Mouse (Mus musculus) ES-E14 (cell line): ENCODE measurements around the gene Lypd6b. TPM values are rescaled to one million over a fixed set of nuclear protein-coding genes. Genes with fewer than 3 reads are reported as not detected.
A peak's percentile ranks its signal among the peaks of the same experiment; 100 is the strongest.

Experiments
- DNase-seq: peaks from one replicate; pipeline ENCODE4 v3.0.0-alpha.2; 2013; ENCODE audit warnings: low read depth, low spot score
- H3K27ac ChIP-seq: 2 replicates; pipeline ENCODE4 v1.5.1; 2012; ENCODE audit warnings: low read depth, mild to moderate bottlenecking, low read length, moderate library complexity, mixed read lengths; ENCODE audit not compliant: poor library complexity, insufficient read depth, severe bottlenecking
- H3K36me3 ChIP-seq: 2 replicates; pipeline ENCODE4 v1.6.1; 2012; ENCODE audit warnings: mild to moderate bottlenecking, low read length, moderate library complexity, mixed read lengths; ENCODE audit not compliant: control insufficient read depth, poor library complexity, insufficient read depth, severe bottlenecking
- H3K4me1 ChIP-seq, 2 experiments: fragments of 150-350 bp in 1 of 2; sonication (generic) in 1 of 2; 2 replicates each; pipeline ENCODE4 v1.6.1; 2012; ENCODE audit warnings: low read length in 2 of 2, mild to moderate bottlenecking in 1 of 2, mixed read lengths in 1 of 2; ENCODE audit not compliant: control insufficient read depth in 2 of 2, insufficient read depth in 2 of 2, poor library complexity in 1 of 2
- H3K4me3 ChIP-seq, 2 experiments: fragments of 150-350 bp in 1 of 2; sonication (generic) in 1 of 2; 2 replicates each; pipeline ENCODE4 v1.5.1; 2012; ENCODE audit warnings: low read length in 2 of 2, low read depth in 1 of 2, mild to moderate bottlenecking in 1 of 2, mixed read lengths in 1 of 2; ENCODE audit not compliant: insufficient read depth in 1 of 2, poor library complexity in 1 of 2, severe bottlenecking in 1 of 2
- H3K9ac ChIP-seq: 2 replicates; pipeline ENCODE4 v1.6.1; 2012; ENCODE audit warnings: low read depth, mild to moderate bottlenecking, low read length, mixed read lengths; ENCODE audit not compliant: poor library complexity, insufficient read depth, severe bottlenecking
- H3K9me3 ChIP-seq: fragments of 150-350 bp; sonication (generic); 2 replicates; pipeline ENCODE4 v1.6.1; 2012; ENCODE audit warnings: low read depth, mild to moderate bottlenecking, low read length; ENCODE audit not compliant: control insufficient read depth, insufficient read depth
- CHD2 ChIP-seq: IDR thresholded peaks from 2 replicates; pipeline ENCODE4 v1.6.1; 2014; ENCODE audit warnings: mild to moderate bottlenecking, low read depth, low read length, inconsistent platforms
- HCFC1 ChIP-seq: IDR thresholded peaks from 2 replicates; pipeline ENCODE4 v1.6.1; 2012; ENCODE audit warnings: low read length, inconsistent platforms, borderline replicate concordance; ENCODE audit not compliant: insufficient read depth
- MAFK ChIP-seq: IDR thresholded peaks from 2 replicates; pipeline ENCODE4 v1.6.1; 2014; ENCODE audit warnings: mild to moderate bottlenecking, low read depth, low read length, inconsistent platforms; ENCODE audit not compliant: insufficient read depth
- ZC3H11A ChIP-seq: IDR thresholded peaks from 2 replicates; pipeline ENCODE4 v1.6.1; 2012; ENCODE audit warnings: low read depth, mild to moderate bottlenecking, inconsistent platforms, low read length, borderline replicate concordance
- ZNF384 ChIP-seq: IDR thresholded peaks from 2 replicates; pipeline ENCODE4 v1.6.1; 2012; ENCODE audit warnings: low read depth, low read length, inconsistent platforms
- in situ Hi-C, 2 experiments: fragments of 600-800 bp; cut with MboI; formaldehyde crosslinking; loops; one replicate each; pipeline ENCODE4 v1.15.1; 2025; ENCODE audit warnings: low sequenced_read_pairs in 2 of 2, inconsistent platforms in 1 of 2; ENCODE audit not compliant: unreplicated experiment in 2 of 2
- total RNA-seq: library from RNA; depleted of rRNA; stranded (reverse); fragments of 300-350 nt; gene quantifications from 2 replicates; pipeline ENCODE4 v1.2.3, GENCODE M21; 2012

Gene Lypd6b
- total RNA-seq, 1 experiment: 0.18 TPM

GRCm38 (mm10) chr2:49804448-49804847 is 17.0 kb downstream of the Lypd6b start:
- Histone ChIP-seq H3K9me3 (no peaks in the 10 kb centered on the region), H3K36me3 (no peaks in the 10 kb centered on the region), H3K4me3 (no peak overlapping the region), H3K9ac (no peak overlapping the region), H3K4me1 (peaks cover 3 to 7% of the 10 kb centered on the region in 2 experiments; a peak in 3 of 4 replicates), H3K27ac (no peak overlapping the region)
- no peak for TF ChIP-seq ZC3H11A
- no peak for TF ChIP-seq CHD2
- TF ChIP-seq MAFK: no peak
- no peak for TF ChIP-seq HCFC1
- TF ChIP-seq ZNF384: no peak
- in situ Hi-C loops: no loop called here
- DNase-seq: no peak

GRCm38 (mm10) chr2:49805736-49806371 is 18.4 kb downstream of the Lypd6b start:
- Histone ChIP-seq H3K4me3 (no peak overlapping the region), H3K36me3 (no peaks in the 10 kb centered on the region), H3K9ac (no peak overlapping the region), H3K4me1 (peaks cover 3 to 10% of the 10 kb centered on the region in 2 experiments; a peak in 3 of 4 replicates), H3K9me3 (no peaks in the 10 kb centered on the region), H3K27ac (no peak overlapping the region)
- DNase-seq: no peak
- no peak for TF ChIP-seq ZNF384
- TF ChIP-seq ZC3H11A: no peak
- TF ChIP-seq MAFK: no peak
- no peak for TF ChIP-seq CHD2
- in situ Hi-C loops: no loop called here

GRCm38 (mm10) chr2:49809496-49809895 is 22.0 kb downstream of the Lypd6b start:
- peaks cover 8 to 17% of the 10 kb centered on the region in 2 experiments; a peak in 3 of 4 replicates for H3K4me1 ChIP-seq
- no peak for DNase-seq
- no peak overlapping the region for H3K9ac ChIP-seq
- H3K27ac ChIP-seq: no peak overlapping the region
- no peak overlapping the region for H3K4me3 ChIP-seq
- no peaks in the 10 kb centered on the region for H3K9me3 ChIP-seq
- no peak for TF ChIP-seq HCFC1
- TF ChIP-seq ZC3H11A: no peak
- no peak for TF ChIP-seq MAFK
- TF ChIP-seq CHD2: no peak
- TF ChIP-seq ZNF384: no peak
- in situ Hi-C loops: no loop called here
- H3K36me3 ChIP-seq: no peaks in the 10 kb centered on the region

- Histone ChIP-seq H3K4me1 (peaks cover 8 to 16% of the 10 kb centered on the region in 2 experiments; a peak in 3 of 4 replicates), H3K27ac (peak overlapping the region; percentile 34; the same call in 1 of the 2 replicates)
- in situ Hi-C loops: no loop called here
Measured at GRCm38 (mm10) chr2:49811420-49811819, 23.9 kb downstream of the Lypd6b start.

More at GRCm38 (mm10) chr2:49811420-49811819, 23.9 kb downstream of the Lypd6b start:
- peak; percentile 56 for DNase-seq
- Histone ChIP-seq H3K4me3 (no peak overlapping the region), H3K9ac (no peak overlapping the region), H3K36me3 (no peaks in the 10 kb centered on the region), H3K9me3 (no peaks in the 10 kb centered on the region)
- no peak for TF ChIP-seq ZC3H11A
- TF ChIP-seq HCFC1: no peak
- no peak for TF ChIP-seq CHD2
- no peak for TF ChIP-seq MAFK
- TF ChIP-seq ZNF384: no peak
